Mouse (Mus musculus): Measurements from ENCODE around the gene Slc33a1. TPM values are rescaled to one million over a fixed set of nuclear protein-coding genes. Genes with fewer than 3 reads are reported as not detected.

Gene Slc33a1
- polyA plus RNA-seq (2012; rRNA removed): 6.5 and 9.3 TPM in 2 replicates

- H3K4me1 ChIP-seq (ENCODE audit: control insufficient read depth, insufficient read depth, insufficient read length): peaks cover 2% of the 10 kb centered on the region; the same call in 1 of the 2 replicates
- under 1% methylated on average over 69 of the region's 69 CpGs for WGBS
- peak; percentile 95 to 99 for DNase-seq (ENCODE audit: low read depth in 1 of 2, low spot score in 2 of 2)
- peak; percentile 41; the same call in 1 of the 2 replicates for TF ChIP-seq POLR2A (IDR thresholded peaks at IDR 0.05; ENCODE audit: low read depth, low read length)
- TF ChIP-seq CTCF (IDR thresholded peaks at IDR 0.05; ENCODE audit: extremely low read depth, insufficient read depth, insufficient read length, insufficient replicate concordance): no peak
- no peaks in the 10 kb centered on the region; the same call in 1 of the 2 replicates for H3K27me3 ChIP-seq (ENCODE audit: control insufficient read depth, insufficient read depth, low read length)
- H3K27ac ChIP-seq (ENCODE audit: insufficient read depth, low read length): peak within 1 kb of the TSS; percentile 69
- H3K4me3 ChIP-seq (ENCODE audit: extremely low read depth, insufficient read depth, insufficient read length): peak within 1 kb of the TSS; percentile 71
- H3K36me3 ChIP-seq (ENCODE audit: control insufficient read depth, insufficient read depth, low read length): no peaks in the 10 kb centered on the region
Measured at GRCm38 (mm10) chr3:63964100-63964921, at the start of gene Slc33a1. Slc33a1 (minus strand) TSS chr3:63964768.

GRCm38 (mm10) chr3:63988722-63989440 lies 24.3 kb upstream of the Slc33a1 start:
- Histone ChIP-seq H3K27me3 (ENCODE audit: control insufficient read depth, insufficient read depth, low read length) (no peaks in the 10 kb centered on the region), H3K27ac (ENCODE audit: insufficient read depth, low read length) (no peak overlapping the region), H3K36me3 (ENCODE audit: control insufficient read depth, insufficient read depth, low read length) (peaks cover 31% of the 10 kb centered on the region), H3K4me1 (ENCODE audit: control insufficient read depth, insufficient read depth, insufficient read length) (no peaks in the 10 kb centered on the region), H3K4me3 (ENCODE audit: extremely low read depth, insufficient read depth, insufficient read length) (no peak overlapping the region)
- TF ChIP-seq POLR2A (IDR thresholded peaks at IDR 0.05; ENCODE audit: low read depth, low read length) (no peak), CTCF (IDR thresholded peaks at IDR 0.05; ENCODE audit: extremely low read depth, insufficient read depth, insufficient read length, insufficient replicate concordance) (no peak)
- WGBS: 90% methylated on average over 3 of the region's 3 CpGs
- no peak for DNase-seq (ENCODE audit: low read depth in 1 of 2, low spot score in 2 of 2)

GRCm38 (mm10) chr3:63986656-63987055 lies 22.1 kb upstream of the Slc33a1 start:
- WGBS: 79% methylated on average over 1 of the region's 1 CpGs
- H3K4me1 ChIP-seq (ENCODE audit: control insufficient read depth, insufficient read depth, insufficient read length): no peaks in the 10 kb centered on the region
- DNase-seq (ENCODE audit: low read depth in 1 of 2, low spot score in 2 of 2): no peak
- no peak for TF ChIP-seq CTCF (IDR thresholded peaks at IDR 0.05; ENCODE audit: extremely low read depth, insufficient read depth, insufficient read length, insufficient replicate concordance)
- no peak for TF ChIP-seq POLR2A (IDR thresholded peaks at IDR 0.05; ENCODE audit: low read depth, low read length)
- no peak overlapping the region for H3K4me3 ChIP-seq (ENCODE audit: extremely low read depth, insufficient read depth, insufficient read length)
- H3K27ac ChIP-seq (ENCODE audit: insufficient read depth, low read length): no peak overlapping the region
- H3K36me3 ChIP-seq (ENCODE audit: control insufficient read depth, insufficient read depth, low read length): peaks cover 22% of the 10 kb centered on the region
- H3K27me3 ChIP-seq (ENCODE audit: control insufficient read depth, insufficient read depth, low read length): no peaks in the 10 kb centered on the region

- Histone ChIP-seq H3K4me1 (ENCODE audit: control insufficient read depth, insufficient read depth, insufficient read length) (no peaks in the 10 kb centered on the region), H3K27ac (ENCODE audit: insufficient read depth, low read length) (no peak overlapping the region), H3K4me3 (ENCODE audit: extremely low read depth, insufficient read depth, insufficient read length) (no peak overlapping the region), H3K36me3 (ENCODE audit: control insufficient read depth, insufficient read depth, low read length) (peaks cover 5% of the 10 kb centered on the region; the same call in 1 of the 2 replicates), H3K27me3 (ENCODE audit: control insufficient read depth, insufficient read depth, low read length) (no peaks in the 10 kb centered on the region)
- TF ChIP-seq CTCF (IDR thresholded peaks at IDR 0.05; ENCODE audit: extremely low read depth, insufficient read depth, insufficient read length, insufficient replicate concordance): no peak
- TF ChIP-seq POLR2A (IDR thresholded peaks at IDR 0.05; ENCODE audit: low read depth, low read length): no peak
- no peak for DNase-seq (ENCODE audit: low read depth in 1 of 2, low spot score in 2 of 2)
- WGBS: 83% methylated on average over 4 of the region's 4 CpGs
Measured at GRCm38 (mm10) chr3:63977895-63978294, 13.3 kb upstream of the Slc33a1 start.

- WGBS: under 1% methylated on average over 67 of the region's 67 CpGs
- TF ChIP-seq CTCF (IDR thresholded peaks at IDR 0.05; ENCODE audit: extremely low read depth, insufficient read depth, insufficient read length, insufficient replicate concordance): no peak
- TF ChIP-seq POLR2A (IDR thresholded peaks at IDR 0.05; ENCODE audit: low read depth, low read length): peak; percentile 59; the same call in 1 of the 2 replicates
Measured at GRCm38 (mm10) chr3:63975955-63976908, 11.7 kb upstream of the Slc33a1 start, which contains the start of gene Gmps. Gmps (plus strand) TSS chr3:63976106.

GRCm38 (mm10) chr3:63965929-63966328 lies 1.4 kb upstream of the Slc33a1 start:
- DNase-seq (ENCODE audit: low read depth in 1 of 2, low spot score in 2 of 2): no peak
- TF ChIP-seq CTCF (IDR thresholded peaks at IDR 0.05; ENCODE audit: extremely low read depth, insufficient read depth, insufficient read length, insufficient replicate concordance): no peak
- no peak for TF ChIP-seq POLR2A (IDR thresholded peaks at IDR 0.05; ENCODE audit: low read depth, low read length)
- Histone ChIP-seq H3K4me1 (ENCODE audit: control insufficient read depth, insufficient read depth, insufficient read length) (peaks cover 2% of the 10 kb centered on the region; the same call in 1 of the 2 replicates), H3K27ac (ENCODE audit: insufficient read depth, low read length) (no peak overlapping the region), H3K27me3 (ENCODE audit: control insufficient read depth, insufficient read depth, low read length) (no peaks in the 10 kb centered on the region; the same call in 1 of the 2 replicates), H3K36me3 (ENCODE audit: control insufficient read depth, insufficient read depth, low read length) (no peaks in the 10 kb centered on the region), H3K4me3 (ENCODE audit: extremely low read depth, insufficient read depth, insufficient read length) (no peak overlapping the region)
- WGBS: 81% methylated on average over 2 of the region's 2 CpGs

More at GRCm38 (mm10) chr3:63975955-63976908, 11.7 kb upstream of the Slc33a1 start, which contains the start of gene Gmps:
- peak; percentile 88 to 94 for DNase-seq (ENCODE audit: low read depth in 1 of 2, low spot score in 2 of 2)
- Histone ChIP-seq H3K4me3 (ENCODE audit: extremely low read depth, insufficient read depth, insufficient read length) (peak within 1 kb of the TSS; percentile 87), H3K27me3 (ENCODE audit: control insufficient read depth, insufficient read depth, low read length) (no peaks in the 10 kb centered on the region), H3K4me1 (ENCODE audit: control insufficient read depth, insufficient read depth, insufficient read length) (no peaks in the 10 kb centered on the region), H3K36me3 (ENCODE audit: control insufficient read depth, insufficient read depth, low read length) (peaks cover 3% of the 10 kb centered on the region; the same call in 1 of the 2 replicates), H3K27ac (ENCODE audit: insufficient read depth, low read length) (peak within 1 kb of the TSS; percentile 62)

Data from spleen, adult 2 months (tissue).